Mouse (Mus musculus): Measurements from ENCODE around the gene Lrrc27.

Gene Lrrc27

DNA sequence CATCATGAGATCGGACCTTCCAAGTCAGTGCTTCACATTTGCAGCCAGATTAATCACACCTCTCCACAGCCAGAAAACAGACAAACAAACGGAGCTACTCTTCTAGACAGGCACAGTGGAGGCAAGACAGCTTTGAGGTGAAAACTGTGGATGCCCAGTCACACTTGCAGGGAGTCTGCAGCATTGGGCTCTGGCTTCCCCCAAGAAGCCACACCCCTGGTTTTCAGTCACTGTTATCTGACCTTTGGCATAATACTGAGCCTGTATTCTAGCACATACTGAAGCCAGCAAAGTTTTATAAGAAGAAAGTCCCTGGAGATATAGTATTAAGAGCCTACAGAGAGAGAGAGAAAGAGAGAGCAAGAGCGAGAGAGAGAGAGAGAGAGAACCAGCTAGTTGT, 26.6 kb downstream of the Lrrc27 start:
- DNase-seq (ENCODE audit: extremely low read depth, low read depth), result no peak

DNA sequence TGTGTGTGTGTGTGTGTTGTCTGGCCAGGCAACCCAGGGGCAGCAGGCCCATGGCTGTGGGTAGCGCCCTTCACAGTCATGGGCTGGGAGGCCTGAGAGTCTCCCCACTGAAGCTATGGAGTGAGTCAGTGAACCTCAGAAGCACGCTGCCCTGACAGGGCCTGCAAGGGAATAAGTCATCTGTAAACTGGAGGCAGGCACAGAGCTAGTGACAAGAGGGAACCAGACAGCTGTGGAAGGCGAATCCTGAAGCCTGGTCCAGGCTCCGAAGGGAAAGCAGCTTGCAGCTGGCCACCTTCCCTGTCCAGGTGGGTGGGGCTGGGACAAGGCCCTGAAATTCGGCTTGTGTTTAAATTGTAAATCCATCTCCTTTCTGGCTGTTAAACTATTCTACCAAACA, 33.3 kb downstream of the Lrrc27 start:
- DNase-seq (ENCODE audit: extremely low read depth, low read depth), result no peak

DNA sequence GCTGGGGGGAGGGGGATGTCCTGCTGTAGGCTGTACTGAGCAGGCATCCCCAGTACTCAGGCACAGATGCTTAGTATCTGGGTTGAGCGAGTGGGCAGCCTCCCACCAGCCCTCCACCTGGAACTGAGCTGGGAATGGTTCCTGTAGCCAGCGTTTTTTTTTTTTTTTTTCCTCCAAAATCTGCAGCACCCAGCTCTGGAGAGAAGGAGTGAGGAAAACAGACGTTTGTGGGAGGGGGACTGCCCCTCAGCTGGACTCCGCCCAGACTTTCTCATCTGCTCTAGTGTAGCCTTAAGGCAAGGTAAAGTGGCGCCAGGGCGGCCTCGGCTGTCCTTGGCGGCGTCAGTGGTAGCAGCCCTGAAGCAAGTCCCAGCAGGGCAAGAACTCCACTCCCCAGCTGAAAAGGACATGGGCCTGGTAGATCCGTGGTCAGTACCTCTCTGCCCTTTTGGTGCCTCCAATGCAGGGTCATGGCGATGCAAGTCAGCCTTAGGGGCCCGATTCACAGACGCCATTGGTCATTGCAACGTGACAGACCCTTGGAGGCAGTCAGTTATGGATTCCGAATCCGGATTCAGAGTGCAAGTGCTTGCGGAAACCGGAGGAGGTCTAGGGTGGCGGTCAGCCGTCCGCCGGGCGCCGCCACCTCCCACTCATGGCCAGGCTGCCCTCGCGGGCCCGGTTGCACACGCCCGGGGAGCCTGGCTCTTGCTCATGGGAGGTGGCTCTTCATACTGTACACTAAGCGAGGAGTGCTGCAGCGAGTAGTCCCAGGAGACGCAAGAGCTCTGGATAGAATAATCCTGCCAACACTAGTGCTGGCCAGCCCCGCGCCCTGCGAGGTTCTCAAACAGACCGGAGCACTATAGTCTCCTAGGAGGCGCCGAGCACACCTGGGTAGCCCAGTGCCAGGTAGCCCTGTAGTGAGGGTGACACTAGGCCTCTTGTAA, 34.4 kb downstream of the Lrrc27 start:
- DNase-seq (ENCODE audit: extremely low read depth, low read depth), result no peak

DNA sequence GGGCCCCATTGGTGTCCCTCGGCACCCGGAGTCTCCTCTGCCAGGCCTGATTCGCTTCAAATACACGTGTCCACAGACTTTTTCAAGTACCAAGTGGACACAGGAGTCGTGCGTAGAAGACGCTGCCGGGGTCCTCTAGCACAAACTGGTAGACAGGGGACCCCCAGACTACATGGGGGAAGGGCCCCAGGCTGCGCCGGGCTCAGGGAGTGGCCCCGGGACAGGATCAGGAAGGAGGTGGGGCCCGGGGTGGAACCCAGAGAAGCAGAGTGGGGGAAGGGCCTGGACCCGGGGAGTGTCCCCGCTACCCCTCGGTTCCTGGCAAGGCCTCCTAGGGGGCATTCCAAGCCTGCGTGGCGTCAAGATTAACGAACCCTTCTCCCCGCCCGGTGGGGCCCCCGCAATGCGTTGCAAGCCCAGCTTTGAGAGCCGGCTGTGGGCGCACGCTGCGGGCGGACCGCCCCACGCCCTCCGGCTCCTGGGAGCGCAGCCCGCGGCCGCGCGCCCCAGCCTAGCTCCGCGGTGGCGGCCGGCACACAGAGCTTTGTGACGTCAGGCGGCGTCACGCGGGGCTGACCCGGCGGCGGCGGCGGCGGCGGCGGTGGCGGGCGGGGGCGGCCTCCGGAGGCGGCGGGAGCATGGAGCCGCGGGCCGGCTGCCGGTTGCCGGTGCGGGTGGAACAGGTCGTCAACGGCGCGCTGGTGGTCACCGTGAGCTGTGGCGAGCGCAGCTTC, 35.3 kb downstream of the Lrrc27 start, which contains the start of gene Pwwp2b:
Gene Pwwp2b (plus strand): TSS at position 602 of the 734 bp plus-strand sequence.
- no peak for DNase-seq (ENCODE audit: extremely low read depth, low read depth)

DNA sequence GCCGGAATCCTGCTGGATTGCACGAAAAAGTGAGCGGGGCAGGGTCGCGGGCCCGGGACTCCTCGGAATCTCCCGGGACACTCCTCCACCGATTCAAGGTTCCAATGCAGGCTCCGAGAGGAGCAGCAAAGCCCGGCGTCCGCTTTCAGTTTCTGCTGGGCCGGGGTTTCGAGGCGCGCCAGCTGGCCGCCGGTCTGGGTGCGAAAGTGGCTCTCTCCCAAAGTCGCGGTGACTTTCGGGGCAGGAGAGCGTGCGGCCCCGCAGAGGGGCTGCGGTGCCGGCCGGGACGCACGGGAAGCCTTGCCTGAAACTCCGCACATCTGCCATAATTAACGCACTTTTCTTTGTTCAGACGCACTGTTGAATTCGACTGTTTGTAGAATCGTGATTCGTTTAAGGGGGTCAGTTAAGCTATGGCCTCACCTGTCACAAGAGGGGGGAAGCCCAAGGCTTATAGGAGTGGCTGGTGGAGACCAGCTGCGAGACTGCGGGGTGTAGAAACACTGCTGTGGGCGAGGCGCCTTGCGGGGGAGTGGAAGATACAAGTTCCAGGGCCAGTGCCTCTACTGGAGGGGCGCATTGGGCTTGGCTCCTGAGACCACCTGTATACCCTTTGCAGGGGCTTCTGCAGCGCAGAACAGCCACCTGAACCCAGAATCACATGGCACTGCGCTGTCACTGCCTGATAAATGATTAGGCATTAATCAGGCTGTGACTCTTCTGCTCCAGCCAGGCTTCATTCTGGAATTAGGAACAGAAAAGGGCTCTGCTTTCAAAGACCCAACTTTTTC, 36.0 kb downstream of the Lrrc27 start:
- no peak for DNase-seq (ENCODE audit: extremely low read depth, low read depth)

DNA sequence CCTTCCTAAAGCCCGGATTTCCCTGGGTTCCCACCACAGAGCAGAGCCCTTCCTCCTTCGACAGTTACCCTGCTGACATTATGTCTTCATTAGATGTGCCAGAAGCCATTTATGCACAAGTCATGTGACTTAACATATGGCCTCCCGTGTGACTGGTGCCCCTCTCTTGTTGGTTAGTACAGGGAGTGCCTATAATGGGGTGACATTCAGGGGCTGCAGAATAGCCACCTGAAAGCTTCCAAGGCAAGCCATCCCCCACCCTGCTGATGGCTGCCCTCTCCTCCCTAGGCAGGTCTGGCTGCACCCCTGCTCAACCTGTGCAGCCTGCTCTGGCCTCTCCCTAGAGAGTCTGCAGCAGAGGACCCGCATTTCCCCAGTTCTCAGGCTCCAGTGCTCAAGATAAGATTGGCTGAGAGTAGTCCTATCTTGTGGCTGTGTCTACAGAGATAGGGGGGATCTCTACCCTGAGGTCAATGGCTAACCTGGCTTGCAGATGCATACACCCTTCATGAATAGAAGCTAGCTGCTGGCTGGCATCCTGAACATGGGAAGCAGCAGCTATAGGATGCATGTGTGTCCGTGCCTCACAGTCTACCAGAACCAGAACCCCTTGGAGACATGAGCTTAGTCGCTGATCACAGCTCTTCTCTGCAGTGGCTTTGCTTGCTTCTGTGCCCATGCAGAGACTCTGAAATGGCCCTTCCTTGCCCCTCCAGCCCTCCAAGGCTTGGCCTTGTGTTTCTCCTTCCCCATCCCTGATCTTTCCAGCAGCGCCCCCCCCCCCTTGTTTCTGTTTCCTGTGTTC, 36.8 kb downstream of the Lrrc27 start:
- no peak for DNase-seq (ENCODE audit: extremely low read depth, low read depth)

DNA sequence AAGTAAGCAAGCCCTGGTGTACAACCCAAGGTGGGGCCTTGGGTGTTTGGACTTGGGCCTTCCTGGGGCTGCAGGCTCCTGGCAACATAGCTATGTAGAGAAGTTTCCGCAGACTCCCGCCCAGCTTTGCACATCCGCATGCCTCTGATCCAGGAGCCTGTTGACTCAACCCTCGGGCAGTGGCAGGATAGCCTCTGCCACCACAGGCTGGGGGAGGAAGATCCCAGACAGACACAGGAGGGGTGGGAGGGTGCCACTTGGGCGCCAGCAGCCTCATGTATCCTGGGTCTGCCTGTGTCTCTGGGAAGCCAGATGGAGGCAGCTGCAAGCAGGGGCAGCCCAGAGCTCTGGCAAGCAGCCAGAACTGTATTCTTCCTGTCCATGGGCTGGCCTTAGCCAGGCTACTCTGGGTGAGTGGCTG, 39.1 kb downstream of the Lrrc27 start:
- no peak for DNase-seq (ENCODE audit: extremely low read depth, low read depth)

DNA sequence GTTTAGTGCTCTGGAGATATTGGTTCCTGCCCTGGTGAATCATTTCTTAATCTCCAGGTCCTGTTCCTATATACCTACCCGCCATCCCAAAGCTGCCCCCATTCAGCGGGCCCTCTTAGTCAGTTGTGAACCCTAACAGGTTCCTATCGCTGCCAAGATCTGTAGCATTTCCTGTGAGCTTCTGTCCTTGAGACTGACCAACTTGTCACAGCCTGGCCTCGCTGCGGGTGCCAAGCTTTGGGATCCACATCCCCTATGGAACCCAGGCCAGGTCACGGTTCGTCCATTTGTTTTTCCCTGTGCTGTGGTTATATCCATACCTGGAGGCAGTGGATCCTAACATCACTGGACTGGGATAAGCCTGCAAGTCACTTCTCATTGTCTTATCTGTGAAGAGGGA, 39.8 kb downstream of the Lrrc27 start:
- DNase-seq (ENCODE audit: extremely low read depth, low read depth), result no peak

DNA sequence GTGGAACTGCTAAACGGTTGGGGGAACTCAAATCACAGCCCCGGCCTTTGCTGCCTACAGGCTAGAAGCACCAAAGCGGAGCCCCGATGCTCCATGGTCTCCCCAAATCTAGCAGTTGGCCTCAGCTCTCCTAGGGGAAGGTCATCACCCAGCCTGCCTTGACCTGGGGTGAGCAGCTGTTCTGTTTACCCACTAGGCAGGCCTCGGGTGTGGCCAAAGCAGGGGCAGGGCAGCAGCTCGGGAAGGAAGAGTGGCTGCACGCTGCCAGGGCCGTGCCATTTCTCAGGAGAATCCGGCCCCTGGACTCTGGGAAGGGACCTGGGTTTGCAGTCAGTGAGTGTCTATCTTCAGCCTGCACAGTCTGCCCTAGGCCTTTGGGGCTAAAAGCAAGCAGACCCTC, 40.2 kb downstream of the Lrrc27 start:
- DNase-seq (ENCODE audit: extremely low read depth, low read depth), result no peak

DNA sequence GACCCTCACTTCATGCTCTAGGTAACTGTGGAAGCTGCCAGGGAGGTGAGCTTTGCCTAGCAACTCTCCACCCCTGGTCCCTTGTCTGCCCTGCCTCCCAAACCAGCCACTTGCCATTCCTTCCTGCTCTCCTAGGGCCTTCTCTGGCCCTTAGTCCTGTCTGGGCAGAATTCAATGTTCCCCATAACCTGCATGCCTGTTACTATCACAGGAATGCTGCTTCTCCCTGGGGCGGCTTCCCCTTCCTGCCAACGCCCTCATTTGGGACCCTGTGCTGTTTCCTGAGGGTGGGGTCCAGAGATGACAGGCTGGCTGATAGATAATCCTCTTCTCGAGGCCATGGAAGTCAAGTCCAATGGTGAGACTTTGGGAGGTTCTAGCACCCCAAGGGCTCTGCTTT, 40.7 kb downstream of the Lrrc27 start:
- no peak for DNase-seq (ENCODE audit: extremely low read depth, low read depth)

DNA sequence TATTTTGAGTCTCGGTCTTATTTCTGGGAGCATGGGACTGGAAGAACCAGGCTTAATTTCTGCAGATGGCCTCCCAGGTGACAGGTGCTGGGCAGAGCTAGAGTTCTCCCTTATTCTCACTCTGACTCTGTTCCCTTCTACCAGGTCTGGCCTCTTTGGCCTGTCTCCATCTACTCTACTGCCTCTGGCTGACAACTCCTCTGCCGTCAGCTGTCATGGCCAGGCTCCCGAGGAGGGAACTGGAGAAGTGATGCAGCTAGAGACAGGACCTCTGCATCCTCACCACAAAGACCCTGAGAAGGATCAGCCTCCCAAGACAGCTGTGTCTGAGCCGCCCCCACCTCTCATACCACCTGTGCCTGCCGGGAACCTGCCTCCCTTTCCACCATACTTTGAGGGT, 41.8 kb downstream of the Lrrc27 start:
- no peak for DNase-seq (ENCODE audit: extremely low read depth, low read depth)

DNA sequence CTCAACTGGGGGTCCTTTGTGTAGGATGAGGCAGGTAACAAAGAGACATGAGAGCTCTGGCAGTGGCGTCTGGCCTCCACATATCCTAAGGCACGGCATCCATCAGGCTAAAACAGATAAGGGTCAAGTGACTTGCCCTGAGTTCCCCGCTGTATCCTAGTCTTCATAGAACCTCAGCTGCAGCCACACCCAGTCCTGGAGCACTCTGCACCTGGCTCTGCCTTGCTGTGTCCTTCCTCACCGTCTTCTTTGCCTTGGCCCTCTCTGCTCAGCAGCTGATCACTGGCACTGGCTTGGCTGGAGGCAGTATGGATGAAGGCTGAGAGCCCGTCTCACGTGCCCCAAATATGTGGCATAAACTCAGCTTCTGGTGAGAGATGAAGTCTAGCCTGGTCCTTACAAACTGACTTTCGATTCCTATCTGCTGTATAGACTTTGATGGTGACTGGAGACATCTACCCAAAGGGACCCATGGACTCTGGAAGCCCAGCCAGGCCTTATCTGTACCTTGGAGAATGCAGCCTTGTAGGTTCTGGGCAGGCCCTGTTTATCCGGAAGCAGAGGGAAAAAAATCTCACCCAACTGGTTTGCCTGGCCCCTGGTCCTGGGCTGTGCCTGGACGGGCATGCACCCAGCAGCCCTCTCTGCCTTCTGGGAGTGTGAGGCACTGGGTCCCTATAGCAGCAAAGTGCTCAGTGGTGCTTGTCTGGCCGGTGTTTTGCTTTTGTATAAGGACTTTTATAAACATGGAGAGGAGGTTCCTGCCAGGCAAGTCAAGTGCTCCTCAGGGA, 45.2 kb downstream of the Lrrc27 start:
- no peak for DNase-seq (ENCODE audit: extremely low read depth, low read depth)

DNA sequence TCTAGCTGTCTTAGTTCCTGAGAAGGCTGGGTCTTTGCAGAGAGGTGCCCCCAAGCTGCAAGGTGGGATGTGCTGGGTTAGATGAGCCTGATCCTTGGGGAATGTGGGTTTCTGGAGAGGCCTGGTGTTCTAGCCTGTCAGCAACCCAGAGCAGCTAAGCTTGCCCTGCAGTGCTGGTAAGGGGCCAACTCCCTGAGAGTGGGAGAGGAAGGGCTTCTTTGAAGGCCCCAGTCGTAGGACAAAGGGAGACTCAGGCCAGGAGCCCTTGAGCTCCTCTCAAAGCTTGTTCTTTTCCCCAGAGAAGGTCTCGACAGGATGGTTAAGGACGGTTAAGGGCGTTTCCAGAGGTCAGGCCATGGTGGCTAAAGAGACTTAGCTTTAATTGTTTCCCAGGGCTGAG, 51.5 kb downstream of the Lrrc27 start:
- no peak for DNase-seq (ENCODE audit: extremely low read depth, low read depth)

DNA sequence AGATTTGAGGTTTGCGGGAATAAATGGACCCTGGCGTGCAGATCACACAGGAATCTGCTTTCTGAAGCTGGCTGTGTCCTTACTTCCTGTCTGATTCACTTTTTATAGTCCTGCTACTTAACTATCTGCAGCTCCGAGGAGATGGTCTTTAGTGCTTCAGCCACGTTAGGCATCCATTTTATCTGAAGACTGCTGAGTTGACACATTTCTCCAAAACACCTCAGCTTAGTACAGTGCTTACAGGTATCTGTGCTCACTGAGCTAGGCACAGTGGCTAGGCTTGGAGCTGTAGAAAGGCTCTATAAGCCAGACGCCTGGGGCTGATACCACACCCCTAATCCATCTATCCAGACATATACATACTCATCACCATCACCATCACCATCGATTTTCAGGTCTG, 52.8 kb downstream of the Lrrc27 start:
- DNase-seq (ENCODE audit: extremely low read depth, low read depth), result no peak

DNA sequence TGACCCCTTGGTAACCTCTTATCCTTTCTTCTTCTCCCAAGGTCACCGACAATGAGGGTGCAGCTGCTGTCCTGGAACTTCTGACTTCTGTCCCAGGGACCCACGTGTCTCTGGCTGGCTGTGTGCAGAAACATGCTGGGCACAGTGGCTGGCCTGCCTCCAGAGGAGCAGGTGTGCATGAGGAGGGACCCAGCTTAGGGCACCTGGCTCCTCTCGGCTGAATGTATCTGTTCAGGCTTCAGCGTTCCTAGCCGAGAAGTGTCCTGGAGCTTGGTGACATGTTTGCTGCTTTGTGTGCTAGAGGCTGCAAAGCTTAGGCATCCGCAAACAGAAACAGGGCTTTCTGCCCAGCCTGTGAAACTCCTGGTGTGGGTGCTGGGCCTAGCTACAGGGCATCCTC, 53.6 kb downstream of the Lrrc27 start:
- DNase-seq (ENCODE audit: extremely low read depth, low read depth), result no peak

DNA sequence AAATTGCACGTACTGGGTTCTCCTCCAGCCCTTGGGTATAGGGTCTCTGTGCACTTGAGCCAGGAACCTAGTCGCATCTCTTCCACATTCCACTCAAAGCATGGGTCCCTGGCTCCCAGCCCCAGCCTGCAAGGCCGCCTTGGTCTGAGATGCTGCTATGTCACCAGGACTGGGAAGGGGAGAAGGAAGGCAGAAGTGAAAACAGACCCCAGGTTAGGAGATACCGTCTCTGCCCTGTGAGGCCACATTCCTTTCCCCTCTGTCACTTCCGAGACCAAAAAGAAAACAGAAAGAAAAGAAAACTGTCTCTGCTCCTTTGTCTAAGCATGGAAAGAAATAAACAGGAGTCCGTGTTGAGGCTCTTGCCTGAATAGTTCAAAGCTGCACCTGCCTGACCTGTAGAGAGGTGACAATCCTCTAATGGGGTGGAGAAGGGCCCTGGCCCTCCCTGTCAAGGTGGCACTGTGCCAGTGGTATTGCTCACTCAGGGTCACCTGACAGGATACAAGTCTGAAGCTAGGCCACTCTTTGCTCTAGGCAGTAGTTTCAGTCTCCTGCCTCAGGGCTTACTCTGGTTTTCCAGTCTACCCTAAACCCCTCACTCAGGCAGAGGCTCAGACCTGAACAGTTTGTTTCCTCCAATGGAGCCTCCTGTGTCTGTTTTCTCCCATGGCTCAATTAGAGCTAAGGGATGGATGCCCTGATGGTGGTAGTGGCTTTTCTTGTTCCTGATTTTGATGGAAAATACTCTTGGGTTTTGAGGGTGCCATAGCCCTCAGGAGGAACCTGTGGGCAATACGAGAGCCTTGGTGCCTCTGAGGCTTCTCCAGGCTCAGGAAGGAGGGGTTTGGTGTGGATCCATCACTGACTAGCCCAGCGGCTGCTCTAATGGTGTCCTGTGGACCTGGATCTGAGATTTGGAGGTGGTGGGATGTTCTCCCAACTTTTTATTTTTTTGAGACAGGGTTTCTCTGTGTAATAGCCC, 54.4 kb downstream of the Lrrc27 start:
- no peak for DNase-seq (ENCODE audit: extremely low read depth, low read depth)

DNA sequence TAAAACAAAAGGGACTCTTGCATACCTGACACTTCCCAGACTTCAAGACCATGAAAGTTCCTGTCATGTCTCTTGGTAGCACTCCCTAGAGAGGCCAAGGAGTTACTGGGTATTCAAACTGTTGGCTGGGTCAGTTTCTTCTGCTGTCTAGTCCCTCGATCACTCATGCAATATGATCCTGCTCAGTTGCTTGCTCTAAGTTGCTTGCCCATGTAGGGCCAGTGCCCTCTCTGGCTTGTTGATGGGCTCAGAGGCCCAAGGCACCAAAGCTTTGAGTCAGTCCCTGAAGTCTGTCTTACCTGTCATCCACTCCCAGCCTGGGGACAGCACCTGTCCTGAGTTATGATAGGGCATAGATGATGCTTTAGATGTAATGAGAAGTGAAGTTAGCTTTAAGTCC, 58.0 kb downstream of the Lrrc27 start:
- DNase-seq (ENCODE audit: extremely low read depth, low read depth), result no peak

DNA sequence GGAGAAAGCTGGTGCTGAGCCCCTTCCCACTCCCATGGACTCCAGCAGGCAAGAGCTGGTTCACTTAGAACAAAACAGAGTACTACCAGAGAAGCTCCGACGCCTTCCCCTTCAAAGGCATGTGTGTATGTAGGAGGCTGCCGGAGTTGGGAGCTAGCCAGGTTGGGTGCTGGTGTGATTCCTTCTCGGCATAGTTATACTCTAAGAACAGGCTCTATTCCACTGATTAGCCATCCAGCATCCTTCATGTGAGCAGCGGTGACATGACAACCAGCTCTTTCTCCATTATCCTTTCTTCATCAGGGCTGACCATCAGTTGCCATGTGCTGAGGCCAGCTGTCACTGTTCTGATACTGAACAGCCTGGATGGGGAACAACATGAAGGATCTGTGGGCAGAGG, 59.1 kb downstream of the Lrrc27 start:
- DNase-seq (ENCODE audit: extremely low read depth, low read depth), result no peak
